Mouse (Mus musculus): ENCODE data around the gene Rnls. TPM values are rescaled to one million over a fixed set of nuclear protein-coding genes. Genes with fewer than 3 reads are reported as not detected.

The Rnls gene
- polyA plus RNA-seq, 1 experiment = 1.9 TPM

GRCm38 (mm10) chr19:33091324-33091723 is 300.8 kb downstream of the Rnls start:
- no peak for DNase-seq
- no peaks in the 10 kb centered on the region for H3K4me1 ChIP-seq (ENCODE audit: control insufficient read depth, insufficient read depth, low read length)
- 41% methylated on average over 3 of the region's 3 CpGs for WGBS
- TF ChIP-seq CTCF (IDR thresholded peaks at IDR 0.05; ENCODE audit: insufficient read depth, low read length) (no peak), POLR2A (IDR thresholded peaks at IDR 0.05; ENCODE audit: borderline replicate concordance, extremely low read depth, low read depth, low read length) (no peak)
- no peak overlapping the region for H3K4me3 ChIP-seq (replicated peaks; ENCODE audit: extremely low read depth, low read depth, low read length)

- 70% methylated on average over 2 of the region's 2 CpGs for WGBS
These were observed 303.2 kb downstream of the Rnls start for GRCm38 (mm10) chr19:33088868-33089267.

DNA sequence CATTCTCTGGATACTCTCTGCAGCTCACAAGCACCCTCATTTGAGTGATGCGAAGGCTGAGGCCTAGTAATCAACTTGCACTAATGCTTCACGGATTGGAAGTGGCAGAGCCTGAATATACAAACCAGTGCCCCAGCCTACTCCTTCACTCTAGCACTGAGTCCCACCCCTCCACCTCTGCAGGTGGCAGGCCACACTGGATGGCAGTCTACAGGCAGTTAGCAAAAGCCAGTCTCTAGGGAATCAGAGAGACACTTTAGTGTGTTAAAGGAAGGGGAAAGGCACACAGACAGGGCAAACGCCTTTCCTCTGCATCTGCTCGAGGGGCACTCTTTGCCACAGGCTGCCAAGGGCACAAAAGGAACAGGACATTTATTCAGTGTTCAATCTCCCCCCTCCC is 304.1 kb downstream of the Rnls start:
- no peak for TF ChIP-seq CTCF (IDR thresholded peaks at IDR 0.05; ENCODE audit: insufficient read depth, low read length)
- no peak for TF ChIP-seq POLR2A (IDR thresholded peaks at IDR 0.05; ENCODE audit: borderline replicate concordance, extremely low read depth, low read depth, low read length)
- 65% methylated on average over 4 of the region's 4 CpGs for WGBS
- no peaks in the 10 kb centered on the region for H3K4me1 ChIP-seq (ENCODE audit: control insufficient read depth, insufficient read depth, low read length)
- no peak for DNase-seq
- H3K4me3 ChIP-seq (replicated peaks; ENCODE audit: extremely low read depth, low read depth, low read length) = no peak overlapping the region

More at GRCm38 (mm10) chr19:33088868-33089267, 303.2 kb downstream of the Rnls start:
- Histone ChIP-seq H3K4me1 (ENCODE audit: control insufficient read depth, insufficient read depth, low read length) (no peaks in the 10 kb centered on the region), H3K4me3 (replicated peaks; ENCODE audit: extremely low read depth, low read depth, low read length) (no peak overlapping the region)
- DNase-seq = no peak
- TF ChIP-seq POLR2A (IDR thresholded peaks at IDR 0.05; ENCODE audit: borderline replicate concordance, extremely low read depth, low read depth, low read length) = no peak
- no peak for TF ChIP-seq CTCF (IDR thresholded peaks at IDR 0.05; ENCODE audit: insufficient read depth, low read length)

Other genes with a start within 250 kb of the Rnls start
- gene Lipo4, start 125.5 kb upstream of the Rnls start, polyA plus RNA-seq (2012; rRNA removed) = not detected in 2 replicates
- not detected in 2 replicates for gene Gm8978, start 233.0 kb upstream of the Rnls start, polyA plus RNA-seq (2012; rRNA removed)

All from lung, adult 2 months (tissue).